Mouse (Mus musculus): ENCODE results near the gene Slc19a3.
"Not testable (repeated sequence)": the region's sequence is repeated elsewhere in the genome, so short reads cannot be mapped to it uniquely, and the experiment has no call there.

The Slc19a3 gene

GRCm38 (mm10) chr1:83006218-83007179 lies 31.7 kb downstream of the Slc19a3 start:
- DNase-seq (ENCODE audit: low spot score), result no peak

DNA sequence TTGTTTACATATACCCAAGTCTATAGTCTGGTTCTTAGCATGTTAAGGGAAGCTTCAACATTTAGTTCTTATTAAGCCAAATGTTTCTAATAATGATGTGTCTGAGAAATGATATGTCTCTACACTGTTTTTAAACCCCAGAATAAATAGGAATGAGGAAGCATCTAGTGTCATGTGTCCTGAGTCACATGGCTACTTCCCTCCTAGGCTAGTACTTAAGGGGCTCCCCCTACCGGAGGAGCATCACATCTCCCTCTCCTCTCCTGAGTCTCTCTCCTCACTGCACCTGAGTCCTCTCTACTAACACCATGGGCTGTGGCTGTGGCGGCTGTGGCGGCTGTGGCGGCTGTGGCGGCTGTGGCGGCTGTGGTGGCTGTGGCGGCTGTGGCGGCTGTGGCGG lies 37.9 kb downstream of the Slc19a3 start, which contains the start of gene Gm47959:
Gene Gm47959, plus strand, starts transcription at position 243 of the 400 bp plus-strand sequence.
- DNase-seq (ENCODE audit: low spot score), result not testable (repeated sequence)

GRCm38 (mm10) chr1:82993947-82994346 lies 44.3 kb downstream of the Slc19a3 start:
- no peak for DNase-seq (ENCODE audit: low spot score)

- no peak for DNase-seq (ENCODE audit: low spot score)
Measured at GRCm38 (mm10) chr1:82992093-82992492, 46.2 kb downstream of the Slc19a3 start.

GRCm38 (mm10) chr1:82991596-82991995 lies 46.7 kb downstream of the Slc19a3 start:
- DNase-seq (ENCODE audit: low spot score), result no peak

- no peak for DNase-seq (ENCODE audit: low spot score)
Measured at GRCm38 (mm10) chr1:82991062-82991461, 47.2 kb downstream of the Slc19a3 start.

- DNase-seq (ENCODE audit: low spot score), result no peak
Measured at GRCm38 (mm10) chr1:82987530-82988198, 50.6 kb downstream of the Slc19a3 start.

- no peak for DNase-seq (ENCODE audit: low spot score)
Measured at GRCm38 (mm10) chr1:82986738-82987137, 51.5 kb downstream of the Slc19a3 start.

DNA sequence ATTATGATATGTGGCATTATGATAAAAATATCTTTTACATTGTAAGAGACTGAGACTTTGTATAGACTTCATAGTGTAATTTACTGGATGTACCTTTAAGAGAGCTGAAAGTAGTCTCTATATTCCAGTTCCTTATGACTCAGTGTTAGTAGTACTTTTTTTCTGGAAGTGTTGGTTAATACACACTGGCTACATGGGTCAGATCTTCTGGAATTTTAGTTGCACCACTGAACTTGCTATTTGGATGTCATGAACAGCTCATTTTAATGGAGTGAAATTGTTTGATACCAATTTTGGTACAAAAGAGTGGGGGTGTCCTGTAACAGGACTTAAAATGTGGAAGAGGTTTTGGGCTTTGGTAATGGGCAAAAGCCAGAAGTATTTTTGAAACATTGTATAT lies 60.4 kb downstream of the Slc19a3 start:
- no peak for DNase-seq (ENCODE audit: low spot score)

- no peak for DNase-seq (ENCODE audit: low spot score)
Measured at GRCm38 (mm10) chr1:82975750-82976149, 62.5 kb downstream of the Slc19a3 start.

DNA sequence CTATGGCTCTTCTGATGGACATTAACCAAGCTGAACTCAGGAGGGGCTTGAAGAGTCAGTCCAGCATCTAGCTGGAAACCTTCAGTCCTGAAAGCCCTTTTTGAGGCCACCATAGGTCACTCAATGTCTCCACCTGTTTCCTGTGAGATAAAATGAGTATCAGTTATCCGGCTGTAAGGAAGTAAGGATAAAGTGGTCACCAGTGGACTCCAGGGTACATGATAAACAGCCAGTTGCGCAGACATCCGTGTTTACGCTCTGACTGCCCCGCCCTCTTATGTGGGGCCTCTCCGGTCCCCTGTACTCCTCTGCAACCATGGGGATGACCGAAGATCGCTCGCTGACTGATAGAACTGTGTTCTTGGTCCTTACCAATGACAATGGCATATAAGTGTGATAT lies 63.9 kb downstream of the Slc19a3 start:
- DNase-seq (ENCODE audit: low spot score), result no peak

- DNase-seq (ENCODE audit: low spot score), result no peak
Measured at GRCm38 (mm10) chr1:82973901-82974300, 64.3 kb downstream of the Slc19a3 start.

GRCm38 (mm10) chr1:82973244-82973643 lies 65.0 kb downstream of the Slc19a3 start:
- DNase-seq (ENCODE audit: low spot score), result no peak

GRCm38 (mm10) chr1:82972046-82972445 lies 66.2 kb downstream of the Slc19a3 start:
- DNase-seq (ENCODE audit: low spot score), result no peak

DNA sequence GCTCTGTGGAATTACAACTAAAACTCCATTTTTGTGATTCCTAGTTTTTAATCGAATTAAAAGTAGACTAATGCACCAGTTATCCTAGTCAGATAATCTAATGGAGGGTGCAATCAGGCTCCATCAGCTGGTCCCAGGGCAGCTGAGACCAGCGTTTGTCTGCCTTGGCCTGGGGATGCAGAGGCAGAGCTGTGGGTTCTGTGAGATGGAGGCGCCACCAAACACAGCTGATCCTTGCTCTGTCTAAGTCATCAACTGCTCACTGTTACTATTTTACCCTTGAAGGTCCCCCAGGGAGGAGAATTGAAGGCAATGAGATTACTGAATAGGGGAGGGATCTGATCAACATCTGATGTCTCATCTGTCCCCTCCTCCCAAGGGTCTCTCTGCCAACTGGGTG lies 71.8 kb downstream of the Slc19a3 start:
- DNase-seq (ENCODE audit: low spot score), result no peak
